In genomic region chr9:58275115-58275774, GRCm38 (mm10) we compare ENCODE assay signal across 7 mouse cellular contexts. TPM values are rescaled to one million over a fixed set of nuclear protein-coding genes. Genes with fewer than 3 reads are reported as not detected.
DNase-seq lines count a peak whose midpoint lies in the region; ATAC-seq and TF ChIP-seq lines count a peak whose summit lies in the region.

No protein-coding gene starts in this region.

- in situ Hi-C loops in ES-E14 (cut with MboI; ENCODE audit: low sequenced_read_pairs in 2 of 2, unreplicated experiment in 2 of 2) = no loop called here

- no peaks in the 10 kb centered on the region for H3K9me3 ChIP-seq in ES-E14 (ENCODE audit: control insufficient read depth, insufficient read depth, low read depth, low read length)
- H3K9me3 ChIP-seq in heart, embryonic 14.5 days (ENCODE audit: control insufficient read depth, low read length) = no peaks in the 10 kb centered on the region
- no peaks in the 10 kb centered on the region for H3K9me3 ChIP-seq in limb, embryonic 10.5 days (replicated peaks)

- peaks cover 11 to 19% of the 10 kb centered on the region in 2 experiments; a peak in 3 of 4 replicates for H3K4me1 ChIP-seq in ES-E14 (ENCODE audit: control insufficient read depth in 2 of 2, insufficient read depth in 2 of 2, low read length in 2 of 2, poor library complexity in 1 of 2)
- H3K4me1 ChIP-seq in heart, embryonic 14.5 days (ENCODE audit: control insufficient read depth in 2 of 2, insufficient read depth in 2 of 2, low read length in 2 of 2) = peaks cover 15 to 21% of the 10 kb centered on the region in 2 experiments
- H3K4me1 ChIP-seq in limb, embryonic 10.5 days = peaks cover 19% of the 10 kb centered on the region

- no peaks in the 10 kb centered on the region for H3K36me3 ChIP-seq in ES-E14 (ENCODE audit: control insufficient read depth, insufficient read depth, low read length, poor library complexity, severe bottlenecking)
- no peaks in the 10 kb centered on the region for H3K36me3 ChIP-seq in heart, embryonic 14.5 days (ENCODE audit: control insufficient read depth, insufficient read depth, low read length)
- no peaks in the 10 kb centered on the region for H3K36me3 ChIP-seq in limb, embryonic 10.5 days

- H3K27ac ChIP-seq in ES-E14 (ENCODE audit: insufficient read depth, low read depth, low read length, poor library complexity, severe bottlenecking) = peak overlapping the region; percentile 100
- peak overlapping the region; percentile 89 to 91 for H3K27ac ChIP-seq in heart, embryonic 14.5 days (replicated peaks in 1 of 2; ENCODE audit: control insufficient read depth in 1 of 2, insufficient read depth in 1 of 2, low read depth in 2 of 2, low read length in 2 of 2)
- peak overlapping the region; percentile 70; the same call in 1 of the 2 replicates for H3K27ac ChIP-seq in limb, embryonic 10.5 days

- H3K9ac ChIP-seq in ES-E14 (ENCODE audit: insufficient read depth, low read depth, low read length, poor library complexity, severe bottlenecking) = peak overlapping the region; percentile 77
- H3K9ac ChIP-seq in heart, embryonic 14.5 days (ENCODE audit: low read length) = peak overlapping the region; percentile 54

- H3K4me3 ChIP-seq in ES-E14 (ENCODE audit: insufficient read depth in 1 of 2, low read depth in 1 of 2, low read length in 2 of 2, poor library complexity in 1 of 2, severe bottlenecking in 1 of 2) = peak overlapping the region; percentile 3 to 64; a peak in 3 of 4 replicates
- no peak overlapping the region for H3K4me3 ChIP-seq in heart, embryonic 14.5 days (ENCODE audit: control insufficient read depth in 1 of 2, insufficient read depth in 1 of 2, low read depth in 1 of 2, low read length in 2 of 2)
- H3K4me3 ChIP-seq in limb, embryonic 10.5 days = no peak overlapping the region

- DNase-seq in CD4-positive helper T cell, adult 2 months (ENCODE audit: low read depth, low spot score) = peak; percentile 86
- DNase-seq in ES-E14 (ENCODE audit: low read depth, low spot score) = no peak
- DNase-seq in limb, embryonic 10.5 days (ENCODE audit: low spot score) = no peak
- DNase-seq in layer of hippocampus, adult 11-12 months (ENCODE audit: low spot score) = no peak

- 13% methylated on average over 8 of the region's 8 CpGs for WGBS in heart, embryonic 14.5 days
- 27% methylated on average over 8 of the region's 8 CpGs for WGBS in limb, embryonic 10.5 days

- peak overlapping the region; percentile 51 for H3K4me2 ChIP-seq in heart, embryonic 14.5 days (ENCODE audit: low read length)

- no peaks in the 10 kb centered on the region for H3K27me3 ChIP-seq in heart, embryonic 14.5 days (ENCODE audit: control insufficient read depth, insufficient read depth, low read length)
- no peaks in the 10 kb centered on the region for H3K27me3 ChIP-seq in limb, embryonic 10.5 days (ENCODE audit: low read depth, poor library complexity, severe bottlenecking)

- ATAC-seq in common myeloid progenitor, adult 5-6 weeks (replicated peaks; ENCODE audit: low read depth, poor library complexity, severe bottlenecking) = peak; percentile 95
- peak; percentile 80 for ATAC-seq in heart, embryonic 14.5 days (ENCODE audit: insufficient number of reproducible peaks, insufficient read depth, low FRiP score, low read depth)
- ATAC-seq in monocyte, adult 5-6 weeks (replicated peaks; ENCODE audit: insufficient number of reproducible peaks, low FRiP score, low TSS enrichment, poor library complexity, severe bottlenecking) = peak; percentile 86

TF ChIP-seq in ES-E14, 5 proteins besides CTCF, POLR2A, EP300 and RAD21:
- peak; percentile 86 for TF ChIP-seq ZNF384 (IDR thresholded peaks at IDR 0.05; ENCODE audit: low read depth, low read length)
- TF ChIP-seq CHD2 (IDR thresholded peaks at IDR 0.05; ENCODE audit: low read depth, low read length) = no peak
- no peak for TF ChIP-seq HCFC1 (IDR thresholded peaks at IDR 0.05; ENCODE audit: borderline replicate concordance, insufficient read depth, low read length)
- peak; percentile 62 for TF ChIP-seq MAFK (IDR thresholded peaks at IDR 0.05; ENCODE audit: insufficient read depth, low read depth, low read length)
- TF ChIP-seq ZC3H11A (IDR thresholded peaks at IDR 0.05; ENCODE audit: borderline replicate concordance, low read depth, low read length) = no peak

RNA-seq across cellular contexts. Expression of gene Stoml1, which starts 22.3 kb away (rescaled TPM):
- total RNA-seq in ES-E14 (2012; rRNA removed) = 51.7 and 95.7 TPM in 2 replicates
- 3.9 and 9.0 TPM in 2 replicates for total RNA-seq in common myeloid progenitor, adult 5-6 weeks (2017)
- polyA plus RNA-seq in heart, embryonic 14.5 days (2014; fragmentation: Nextera tagmentation; extraction: Ambion mirVana) = 22.7 and 25.6 TPM in 2 replicates
- 21.8 and 26.1 TPM in 2 replicates for polyA plus RNA-seq in limb, embryonic 10.5 days (2016; fragmentation: Nextera tagmentation; extraction: Ambion mirVana)
- total RNA-seq in monocyte, adult 5-6 weeks (2017) = 11.3 to 14.2 TPM (median 13.0 TPM) in 3 replicates

RNA-seq across cellular contexts. Expression of gene Pml, which starts 25.7 kb away (rescaled TPM):
- 72.6 and 112 TPM in 2 replicates for total RNA-seq in ES-E14 (2012; rRNA removed)
- total RNA-seq in common myeloid progenitor, adult 5-6 weeks (2017) = 25.7 and 33.8 TPM in 2 replicates
- polyA plus RNA-seq in heart, embryonic 14.5 days (2014; fragmentation: Nextera tagmentation; extraction: Ambion mirVana) = 11.0 and 11.8 TPM in 2 replicates
- 20.5 and 21.0 TPM in 2 replicates for polyA plus RNA-seq in limb, embryonic 10.5 days (2016; fragmentation: Nextera tagmentation; extraction: Ambion mirVana)
- total RNA-seq in monocyte, adult 5-6 weeks (2017) = 6.6 to 23.5 TPM (median 15.6 TPM) in 3 replicates

RNA-seq across cellular contexts. Expression of gene Loxl1, which starts 37.7 kb away (rescaled TPM):
- total RNA-seq in ES-E14 (2012; rRNA removed) = 6.2 and 8.4 TPM in 2 replicates
- not detected in 2 replicates for total RNA-seq in common myeloid progenitor, adult 5-6 weeks (2017)
- polyA plus RNA-seq in heart, embryonic 14.5 days (2014; fragmentation: Nextera tagmentation; extraction: Ambion mirVana) = 46.8 and 53.6 TPM in 2 replicates
- 6.0 and 12.9 TPM in 2 replicates for polyA plus RNA-seq in limb, embryonic 10.5 days (2016; fragmentation: Nextera tagmentation; extraction: Ambion mirVana)
- total RNA-seq in monocyte, adult 5-6 weeks (2017) = not detected in 3 replicates

Comparison
In these comparisons a context has a peak if more than half of its experiments do, and no peak if none do; other contexts are left out.
1. H3K4me3 ChIP-seq: peak in ES-E14 (2 of 2); none in heart, embryonic 14.5 days (0 of 2) and limb, embryonic 10.5 days (single experiment).
2. Peak in every context shown above with its lines, with median percentiles within 50 percentile points of each other: H3K27ac ChIP-seq and ATAC-seq.